Mouse (Mus musculus): ENCODE data around the gene Fads6. TPM values are rescaled to one million over a fixed set of nuclear protein-coding genes. Genes with fewer than 3 reads are reported as not detected.
A peak's percentile ranks its signal among the peaks of the same experiment; 100 is the strongest.

Fads6 gene
- polyA plus RNA-seq, 1 experiment = 57.3 TPM

DNA sequence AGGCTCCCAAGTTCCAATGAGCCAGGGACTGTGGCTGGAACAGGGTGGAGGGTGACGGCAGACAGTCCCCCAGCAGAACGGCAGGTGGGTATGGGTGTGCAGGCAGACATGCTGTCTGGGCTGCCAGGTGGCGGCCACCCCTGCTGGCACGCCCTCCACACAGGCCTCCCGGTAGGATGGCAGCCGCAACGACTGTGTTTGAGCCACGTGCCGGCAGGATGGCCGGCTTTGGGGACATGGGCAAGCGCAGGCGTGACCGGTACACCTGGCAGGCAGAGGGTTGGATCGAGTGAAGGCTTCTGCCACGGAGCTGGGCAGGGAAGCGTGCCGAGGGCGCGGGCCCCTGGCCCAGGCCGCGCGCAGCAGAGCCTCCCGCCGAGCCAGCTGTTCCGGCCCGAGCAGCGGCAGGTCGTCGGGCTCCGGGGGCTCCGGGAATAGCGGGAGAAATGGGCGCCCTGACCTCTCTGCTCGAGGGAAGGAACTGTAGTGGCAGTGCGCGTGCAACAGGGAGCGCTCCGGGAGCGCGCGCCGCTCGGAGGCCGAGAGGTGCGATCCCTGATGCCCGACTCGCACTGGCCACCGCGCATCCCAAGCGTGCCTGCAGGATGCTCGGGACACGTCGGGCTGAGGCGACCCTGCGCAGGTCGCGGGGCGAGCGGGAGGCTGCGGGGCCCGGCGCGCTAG lies 47.6 kb downstream of the Fads6 start:
- H3K27me3 ChIP-seq (ENCODE audit: control insufficient read depth, insufficient read depth, low read length) = no peaks in the 10 kb centered on the region
- WGBS = 7% methylated on average over 63 of the region's 63 CpGs

GRCm38 (mm10) chr11:115247945-115248344 lies 49.5 kb downstream of the Fads6 start:
- Histone ChIP-seq H3K4me1 (ENCODE audit: control insufficient read depth, insufficient read depth, low read length) (peaks cover 65% of the 10 kb centered on the region), H3K4me3 (replicated peaks; ENCODE audit: insufficient read depth, low read depth, low read length) (no peak overlapping the region), H3K27me3 (ENCODE audit: control insufficient read depth, insufficient read depth, low read length) (no peaks in the 10 kb centered on the region), H3K27ac (ENCODE audit: insufficient read depth, low read length) (peak overlapping the region; percentile 14; the same call in 1 of the 2 replicates)
- TF ChIP-seq POLR2A (IDR thresholded peaks at IDR 0.05; ENCODE audit: borderline replicate concordance, insufficient read depth, low read length) (no peak), CTCF (IDR thresholded peaks at IDR 0.05; ENCODE audit: borderline replicate concordance, insufficient read depth, low read depth, low read length) (no peak)
- no peak for DNase-seq
- 60% methylated on average over 6 of the region's 6 CpGs for WGBS

More for the DNA sequence above, 47.6 kb downstream of the Fads6 start:
- TF ChIP-seq CTCF (IDR thresholded peaks at IDR 0.05; ENCODE audit: borderline replicate concordance, insufficient read depth, low read depth, low read length) (no peak), POLR2A (IDR thresholded peaks at IDR 0.05; ENCODE audit: borderline replicate concordance, insufficient read depth, low read length) (no peak)
- Histone ChIP-seq H3K27ac (ENCODE audit: insufficient read depth, low read length) (peak overlapping the region; percentile 6; the same call in 1 of the 2 replicates), H3K4me1 (ENCODE audit: control insufficient read depth, insufficient read depth, low read length) (peaks cover 57% of the 10 kb centered on the region), H3K4me3 (replicated peaks; ENCODE audit: insufficient read depth, low read depth, low read length) (no peak overlapping the region)
- DNase-seq = peak; percentile 63 to 74

DNA sequence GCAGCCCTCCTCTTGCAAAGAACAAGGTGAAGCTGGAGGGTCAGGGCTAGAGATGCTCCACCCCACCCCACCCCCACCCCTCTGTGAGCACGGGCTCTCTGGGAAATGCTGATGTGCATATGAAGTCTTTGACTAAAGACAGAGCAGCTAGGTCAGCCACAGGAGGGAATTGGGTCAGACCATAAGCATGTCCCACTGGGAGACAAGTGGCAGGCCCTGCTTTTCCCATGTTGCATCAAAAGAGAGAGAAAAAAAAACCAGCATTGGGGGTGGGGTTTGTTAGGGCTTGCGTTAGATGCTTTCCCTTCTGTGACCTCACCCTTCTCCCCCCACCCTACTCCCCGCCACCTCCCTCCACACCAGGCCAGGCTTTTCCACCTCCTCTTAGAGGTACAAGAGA lies 50.2 kb downstream of the Fads6 start:
- no peak for DNase-seq
- H3K4me1 ChIP-seq (ENCODE audit: control insufficient read depth, insufficient read depth, low read length) = peaks cover 65% of the 10 kb centered on the region
- WGBS = 30% methylated on average over 3 of the region's 3 CpGs
- H3K27me3 ChIP-seq (ENCODE audit: control insufficient read depth, insufficient read depth, low read length) = no peaks in the 10 kb centered on the region
- no peak overlapping the region for H3K4me3 ChIP-seq (replicated peaks; ENCODE audit: insufficient read depth, low read depth, low read length)
- H3K27ac ChIP-seq (ENCODE audit: insufficient read depth, low read length) = peak overlapping the region; percentile 86
- TF ChIP-seq CTCF (IDR thresholded peaks at IDR 0.05; ENCODE audit: borderline replicate concordance, insufficient read depth, low read depth, low read length) = no peak
- TF ChIP-seq POLR2A (IDR thresholded peaks at IDR 0.05; ENCODE audit: borderline replicate concordance, insufficient read depth, low read length) = no peak

DNA sequence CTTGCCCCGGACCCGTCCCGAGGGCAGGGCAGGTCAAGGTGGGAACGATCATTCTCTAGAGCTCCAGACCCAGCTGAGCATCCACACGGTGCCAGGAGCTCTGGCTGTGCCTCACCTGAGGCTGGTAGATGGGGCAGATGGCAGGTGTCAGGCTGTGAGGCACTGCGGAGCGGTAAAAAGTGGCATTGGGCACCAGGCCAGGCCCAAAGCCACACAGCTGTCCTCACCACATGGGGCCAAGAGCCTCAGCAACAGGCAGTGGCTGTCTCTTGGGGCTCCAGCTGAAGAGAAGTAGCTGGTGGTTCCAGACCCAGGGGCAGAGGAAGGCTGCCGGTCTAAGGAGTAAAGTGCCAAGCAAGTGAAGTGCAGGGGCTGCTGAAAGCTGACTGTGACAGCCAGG lies 51.1 kb downstream of the Fads6 start:
- peak; percentile 76 to 80 for DNase-seq
- H3K4me1 ChIP-seq (ENCODE audit: control insufficient read depth, insufficient read depth, low read length) = peaks cover 69% of the 10 kb centered on the region
- 8% methylated on average over 8 of the region's 8 CpGs for WGBS
- H3K27ac ChIP-seq (ENCODE audit: insufficient read depth, low read length) = peak overlapping the region; percentile 86
- TF ChIP-seq POLR2A (IDR thresholded peaks at IDR 0.05; ENCODE audit: borderline replicate concordance, insufficient read depth, low read length) (no peak; the same call in 1 of the 2 replicates), CTCF (IDR thresholded peaks at IDR 0.05; ENCODE audit: borderline replicate concordance, insufficient read depth, low read depth, low read length) (no peak)
- H3K4me3 ChIP-seq (replicated peaks; ENCODE audit: insufficient read depth, low read depth, low read length) = no peak overlapping the region
- no peaks in the 10 kb centered on the region for H3K27me3 ChIP-seq (ENCODE audit: control insufficient read depth, insufficient read depth, low read length)

DNA sequence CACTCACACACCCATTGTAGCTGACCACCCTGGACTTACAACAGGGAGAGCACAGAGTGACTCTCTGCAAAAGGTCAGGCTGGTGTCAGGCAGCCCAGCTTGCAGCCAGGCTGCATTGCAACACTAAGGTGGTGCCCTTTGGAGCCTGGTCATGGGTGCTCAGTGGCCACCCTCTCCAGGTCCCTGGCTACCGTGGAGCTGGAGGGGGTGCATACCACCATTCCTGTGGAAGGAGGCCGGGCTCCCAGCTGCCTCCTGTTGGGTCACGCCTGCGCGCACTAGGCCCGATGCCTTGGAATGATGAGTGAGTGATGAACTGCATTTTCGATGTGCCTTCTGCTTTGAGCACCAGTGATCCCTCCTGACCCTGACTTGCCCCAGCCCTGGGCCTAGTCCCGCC lies 52.6 kb downstream of the Fads6 start:
- TF ChIP-seq CTCF (IDR thresholded peaks at IDR 0.05; ENCODE audit: borderline replicate concordance, insufficient read depth, low read depth, low read length) (no peak), POLR2A (IDR thresholded peaks at IDR 0.05; ENCODE audit: borderline replicate concordance, insufficient read depth, low read length) (no peak)
- no peak for DNase-seq
- H3K27ac ChIP-seq (ENCODE audit: insufficient read depth, low read length) = 0 out of 2 replicates have a peak overlapping the region, but pooled peaks have one; percentile 9
- H3K27me3 ChIP-seq (ENCODE audit: control insufficient read depth, insufficient read depth, low read length) = no peaks in the 10 kb centered on the region
- no peak overlapping the region for H3K4me3 ChIP-seq (replicated peaks; ENCODE audit: insufficient read depth, low read depth, low read length)
- peaks cover 62% of the 10 kb centered on the region for H3K4me1 ChIP-seq (ENCODE audit: control insufficient read depth, insufficient read depth, low read length)
- WGBS = 87% methylated on average over 8 of the region's 8 CpGs

- Histone ChIP-seq H3K27me3 (ENCODE audit: control insufficient read depth, insufficient read depth, low read length) (no peaks in the 10 kb centered on the region), H3K4me3 (replicated peaks; ENCODE audit: insufficient read depth, low read depth, low read length) (no peak overlapping the region), H3K27ac (ENCODE audit: insufficient read depth, low read length) (no peak overlapping the region), H3K4me1 (ENCODE audit: control insufficient read depth, insufficient read depth, low read length) (peaks cover 58% of the 10 kb centered on the region)
- DNase-seq = no peak
- 92% methylated on average over 12 of the region's 12 CpGs for WGBS
- TF ChIP-seq POLR2A (IDR thresholded peaks at IDR 0.05; ENCODE audit: borderline replicate concordance, insufficient read depth, low read length) = no peak
- no peak for TF ChIP-seq CTCF (IDR thresholded peaks at IDR 0.05; ENCODE audit: borderline replicate concordance, insufficient read depth, low read depth, low read length)
Measured at GRCm38 (mm10) chr11:115243783-115244182, 53.7 kb downstream of the Fads6 start.

- Histone ChIP-seq H3K4me1 (ENCODE audit: control insufficient read depth, insufficient read depth, low read length) (peaks cover 51% of the 10 kb centered on the region), H3K27me3 (ENCODE audit: control insufficient read depth, insufficient read depth, low read length) (no peaks in the 10 kb centered on the region), H3K27ac (ENCODE audit: insufficient read depth, low read length) (no peak overlapping the region), H3K4me3 (replicated peaks; ENCODE audit: insufficient read depth, low read depth, low read length) (no peak overlapping the region)
- 85% methylated on average over 3 of the region's 3 CpGs for WGBS
- no peak for DNase-seq
- no peak for TF ChIP-seq POLR2A (IDR thresholded peaks at IDR 0.05; ENCODE audit: borderline replicate concordance, insufficient read depth, low read length)
- TF ChIP-seq CTCF (IDR thresholded peaks at IDR 0.05; ENCODE audit: borderline replicate concordance, insufficient read depth, low read depth, low read length) = no peak
Measured at GRCm38 (mm10) chr11:115242746-115243145, 54.7 kb downstream of the Fads6 start.

GRCm38 (mm10) chr11:115241402-115241801 lies 56.1 kb downstream of the Fads6 start:
- H3K4me3 ChIP-seq (replicated peaks; ENCODE audit: insufficient read depth, low read depth, low read length) = no peak overlapping the region
- peaks cover 44% of the 10 kb centered on the region for H3K4me1 ChIP-seq (ENCODE audit: control insufficient read depth, insufficient read depth, low read length)
- H3K27ac ChIP-seq (ENCODE audit: insufficient read depth, low read length) = no peak overlapping the region
- WGBS = 14% methylated on average over 11 of the region's 11 CpGs
- peak; percentile 64 to 70 for DNase-seq
- no peaks in the 10 kb centered on the region for H3K27me3 ChIP-seq (ENCODE audit: control insufficient read depth, insufficient read depth, low read length)
- TF ChIP-seq POLR2A (IDR thresholded peaks at IDR 0.05; ENCODE audit: borderline replicate concordance, insufficient read depth, low read length) = no peak
- no peak for TF ChIP-seq CTCF (IDR thresholded peaks at IDR 0.05; ENCODE audit: borderline replicate concordance, insufficient read depth, low read depth, low read length)
